Mouse (Mus musculus): ENCODE data around the gene Etl4.

Gene Etl4

GRCm38 (mm10) chr2:20583032-20583431 lies 673.5 kb downstream of the Etl4 start:
- no peak for DNase-seq

- no peak for DNase-seq
These were observed 674.1 kb downstream of the Etl4 start for GRCm38 (mm10) chr2:20583562-20584153.

GRCm38 (mm10) chr2:20587913-20588312 lies 678.3 kb downstream of the Etl4 start:
- DNase-seq, result no peak

- no peak for DNase-seq
These were observed 679.1 kb downstream of the Etl4 start for GRCm38 (mm10) chr2:20588631-20589030.

GRCm38 (mm10) chr2:20594129-20594528 lies 684.5 kb downstream of the Etl4 start:
- no peak for DNase-seq

GRCm38 (mm10) chr2:20595000-20595399 lies 685.4 kb downstream of the Etl4 start:
- no peak for DNase-seq

GRCm38 (mm10) chr2:20596558-20596957 lies 687.0 kb downstream of the Etl4 start:
- no peak for DNase-seq

GRCm38 (mm10) chr2:20597193-20597592 lies 687.6 kb downstream of the Etl4 start:
- no peak for DNase-seq

- no peak for DNase-seq
These were observed 693.1 kb downstream of the Etl4 start for GRCm38 (mm10) chr2:20602656-20603055.

GRCm38 (mm10) chr2:20603536-20603935 lies 694.0 kb downstream of the Etl4 start:
- DNase-seq, result no peak

GRCm38 (mm10) chr2:20603991-20604390 lies 694.4 kb downstream of the Etl4 start:
- DNase-seq, result no peak

GRCm38 (mm10) chr2:20609203-20609602 lies 699.6 kb downstream of the Etl4 start:
- DNase-seq, result no peak

- DNase-seq, result no peak
These were observed 706.4 kb downstream of the Etl4 start for GRCm38 (mm10) chr2:20615948-20616347.

GRCm38 (mm10) chr2:20618396-20618795 lies 708.8 kb downstream of the Etl4 start:
- no peak for DNase-seq

GRCm38 (mm10) chr2:20619881-20620280 lies 710.3 kb downstream of the Etl4 start:
- no peak for DNase-seq

GRCm38 (mm10) chr2:20629156-20629712 lies 719.7 kb downstream of the Etl4 start:
- DNase-seq, result no peak

GRCm38 (mm10) chr2:20638604-20639003 lies 729.0 kb downstream of the Etl4 start:
- no peak for DNase-seq

- DNase-seq, result no peak
These were observed 730.1 kb downstream of the Etl4 start for GRCm38 (mm10) chr2:20639721-20640120.

GRCm38 (mm10) chr2:20642818-20643217 lies 733.2 kb downstream of the Etl4 start:
- DNase-seq, result no peak

- no peak for DNase-seq
These were observed 740.2 kb downstream of the Etl4 start for GRCm38 (mm10) chr2:20649817-20650216.

- no peak for DNase-seq
These were observed 743.5 kb downstream of the Etl4 start for GRCm38 (mm10) chr2:20653116-20653515.

- no peak for DNase-seq
These were observed 744.5 kb downstream of the Etl4 start for GRCm38 (mm10) chr2:20654058-20654457.

- no peak for DNase-seq
These were observed 745.2 kb downstream of the Etl4 start for GRCm38 (mm10) chr2:20654598-20655340.

- no peak for DNase-seq
These were observed 745.7 kb downstream of the Etl4 start for GRCm38 (mm10) chr2:20655341-20655612.

GRCm38 (mm10) chr2:20657856-20658255 lies 748.3 kb downstream of the Etl4 start:
- DNase-seq, result no peak

Data from cerebellum, adult 11 months (tissue).